24 mouse cellular contexts compared by ENCODE assay signal in the genomic region with DNA sequence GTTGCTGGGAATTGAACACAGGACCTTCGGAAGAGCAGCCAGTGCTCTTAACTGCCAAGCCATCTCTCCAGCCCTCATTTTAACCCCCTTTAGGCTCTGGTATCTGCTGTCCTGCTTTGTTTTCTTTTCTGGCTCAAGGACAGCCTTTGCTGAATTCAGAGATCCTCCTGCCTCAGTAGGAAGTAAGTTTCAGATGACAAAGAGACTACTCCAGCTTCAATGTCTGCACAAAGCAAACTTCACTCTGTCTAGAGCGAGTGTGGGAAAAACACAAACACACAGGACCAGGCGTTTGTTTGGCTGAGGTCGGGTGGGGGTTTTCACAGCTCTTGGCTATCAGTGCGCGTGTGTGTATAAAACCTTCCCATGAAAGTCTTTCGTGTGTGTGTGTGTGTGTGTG.
"Had no signal": no experiment of that assay in that cellular context is flagged by ENCODE, and none has a peak within 500 bp of the region (broad histone marks: within the 10 kb centered on the region; RNA-seq: fewer than 3 reads in every experiment).

No protein-coding gene starts in this region.

- H3K36me3 ChIP-seq: heart, embryonic 10.5 days; heart, embryonic 12.5 days; hindbrain, embryonic 10.5 days; hindbrain, embryonic 12.5 days; hindbrain, embryonic 15.5 days; limb, embryonic 13.5 days; limb, embryonic 15.5 days had no signal

- ATAC-seq: hindbrain, postnatal 0 days; intestine, embryonic 16.5 days had no signal

- H3K9me3 ChIP-seq: heart, embryonic 10.5 days; heart, embryonic 12.5 days; hindbrain, embryonic 10.5 days; hindbrain, embryonic 12.5 days; hindbrain, embryonic 15.5 days; limb, embryonic 13.5 days; limb, embryonic 15.5 days had no signal

- H3K4me3 ChIP-seq: hindbrain, embryonic 12.5 days had no signal

- DNase-seq: gastrocnemius, adult 2 months; gastrocnemius, postnatal 10 days; gastrocnemius, postnatal 25 days; heart, adult 18-20 months; heart, postnatal 10 days; heart, postnatal 4 days; kidney, adult 11 months; kidney, adult 2 months; kidney, postnatal 10 days; kidney, postnatal 25 days; layer of hippocampus, adult 9-11 months; layer of hippocampus, postnatal 36 days; left cerebral cortex, postnatal 4 days had no signal

- H3K27me3 ChIP-seq: heart, embryonic 12.5 days; hindbrain, embryonic 15.5 days; limb, embryonic 15.5 days had no signal

- H3K27ac ChIP-seq: hindbrain, embryonic 10.5 days; hindbrain, embryonic 12.5 days; hindbrain, embryonic 15.5 days; hindbrain, postnatal 0 days; layer of hippocampus, adult 2 months; limb, embryonic 13.5 days; liver, embryonic 14.5 days had no signal

- H3K9ac ChIP-seq: hindbrain, embryonic 12.5 days; hindbrain, embryonic 15.5 days; liver, embryonic 14.5 days had no signal
